Mouse (Mus musculus): ENCODE measurements around the gene Sytl1. TPM values are rescaled to one million over a fixed set of nuclear protein-coding genes. Genes with fewer than 3 reads are reported as not detected.

The Sytl1 gene
- total RNA-seq, 1 experiment = 2.0 TPM

GRCm38 (mm10) chr4:133285950-133286349 is 23.0 kb upstream of the Sytl1 start:
- Histone ChIP-seq H3K4me1 (ENCODE audit: control insufficient read depth in 2 of 2, insufficient read depth in 2 of 2, low read length in 2 of 2, poor library complexity in 1 of 2) (peaks cover 0 to 16% of the 10 kb centered on the region in 2 experiments; a peak in 2 of 4 replicates), H3K9me3 (ENCODE audit: control insufficient read depth, insufficient read depth, low read depth, low read length) (no peaks in the 10 kb centered on the region), H3K36me3 (ENCODE audit: control insufficient read depth, insufficient read depth, low read length, poor library complexity, severe bottlenecking) (no peaks in the 10 kb centered on the region), H3K27ac (ENCODE audit: insufficient read depth, low read depth, low read length, poor library complexity, severe bottlenecking) (no peak overlapping the region; the same call in 1 of the 2 replicates), H3K9ac (ENCODE audit: insufficient read depth, low read depth, low read length, poor library complexity, severe bottlenecking) (no peak overlapping the region), H3K4me3 (ENCODE audit: insufficient read depth in 1 of 2, low read depth in 1 of 2, low read length in 2 of 2, poor library complexity in 1 of 2, severe bottlenecking in 1 of 2) (no peak overlapping the region)
- TF ChIP-seq MAFK (IDR thresholded peaks at IDR 0.05; ENCODE audit: insufficient read depth, low read depth, low read length) = no peak
- no peak for TF ChIP-seq HCFC1 (IDR thresholded peaks at IDR 0.05; ENCODE audit: borderline replicate concordance, insufficient read depth, low read length)
- DNase-seq (ENCODE audit: low read depth, low spot score) = no peak
- in situ Hi-C loops (cut with MboI; ENCODE audit: low sequenced_read_pairs in 2 of 2, unreplicated experiment in 2 of 2) = loop anchor here in 1 of 2 experiments (25.0 kb wide), 1 partner anchor 274 kb away; the partner anchor contains the start of gene Ahdc1

GRCm38 (mm10) chr4:133285299-133285698 is 22.4 kb upstream of the Sytl1 start:
- no peak overlapping the region for H3K4me3 ChIP-seq (ENCODE audit: insufficient read depth in 1 of 2, low read depth in 1 of 2, low read length in 2 of 2, poor library complexity in 1 of 2, severe bottlenecking in 1 of 2)
- H3K4me1 ChIP-seq (ENCODE audit: control insufficient read depth in 2 of 2, insufficient read depth in 2 of 2, low read length in 2 of 2, poor library complexity in 1 of 2) = peaks cover 0 to 16% of the 10 kb centered on the region in 2 experiments; a peak in 2 of 4 replicates
- DNase-seq (ENCODE audit: low read depth, low spot score) = no peak
- in situ Hi-C loops (cut with MboI; ENCODE audit: low sequenced_read_pairs in 2 of 2, unreplicated experiment in 2 of 2) = loop anchor here in 1 of 2 experiments (25.0 kb wide), 1 partner anchor 273 kb away; the partner anchor contains the start of gene Ahdc1
- no peak for TF ChIP-seq ZNF384 (IDR thresholded peaks at IDR 0.05; ENCODE audit: low read depth, low read length)
- no peak for TF ChIP-seq CHD2 (IDR thresholded peaks at IDR 0.05; ENCODE audit: low read depth, low read length)
- no peak for TF ChIP-seq ZC3H11A (IDR thresholded peaks at IDR 0.05; ENCODE audit: borderline replicate concordance, low read depth, low read length)
- no peak for TF ChIP-seq MAFK (IDR thresholded peaks at IDR 0.05; ENCODE audit: insufficient read depth, low read depth, low read length)
- no peak for TF ChIP-seq HCFC1 (IDR thresholded peaks at IDR 0.05; ENCODE audit: borderline replicate concordance, insufficient read depth, low read length)
- H3K36me3 ChIP-seq (ENCODE audit: control insufficient read depth, insufficient read depth, low read length, poor library complexity, severe bottlenecking) = no peaks in the 10 kb centered on the region
- H3K9ac ChIP-seq (ENCODE audit: insufficient read depth, low read depth, low read length, poor library complexity, severe bottlenecking) = no peak overlapping the region
- H3K9me3 ChIP-seq (ENCODE audit: control insufficient read depth, insufficient read depth, low read depth, low read length) = no peaks in the 10 kb centered on the region
- no peak overlapping the region for H3K27ac ChIP-seq (ENCODE audit: insufficient read depth, low read depth, low read length, poor library complexity, severe bottlenecking)

GRCm38 (mm10) chr4:133282656-133283055 is 19.7 kb upstream of the Sytl1 start:
- Histone ChIP-seq H3K9me3 (ENCODE audit: control insufficient read depth, insufficient read depth, low read depth, low read length) (no peaks in the 10 kb centered on the region), H3K36me3 (ENCODE audit: control insufficient read depth, insufficient read depth, low read length, poor library complexity, severe bottlenecking) (no peaks in the 10 kb centered on the region), H3K9ac (ENCODE audit: insufficient read depth, low read depth, low read length, poor library complexity, severe bottlenecking) (no peak overlapping the region), H3K27ac (ENCODE audit: insufficient read depth, low read depth, low read length, poor library complexity, severe bottlenecking) (no peak overlapping the region), H3K4me3 (ENCODE audit: insufficient read depth in 1 of 2, low read depth in 1 of 2, low read length in 2 of 2, poor library complexity in 1 of 2, severe bottlenecking in 1 of 2) (no peak overlapping the region), H3K4me1 (ENCODE audit: control insufficient read depth in 2 of 2, insufficient read depth in 2 of 2, low read length in 2 of 2, poor library complexity in 1 of 2) (peaks cover 2 to 16% of the 10 kb centered on the region in 2 experiments; a peak in 2 of 4 replicates)
- TF ChIP-seq ZC3H11A (IDR thresholded peaks at IDR 0.05; ENCODE audit: borderline replicate concordance, low read depth, low read length) (no peak), MAFK (IDR thresholded peaks at IDR 0.05; ENCODE audit: insufficient read depth, low read depth, low read length) (no peak), CHD2 (IDR thresholded peaks at IDR 0.05; ENCODE audit: low read depth, low read length) (no peak), ZNF384 (IDR thresholded peaks at IDR 0.05; ENCODE audit: low read depth, low read length) (no peak), HCFC1 (IDR thresholded peaks at IDR 0.05; ENCODE audit: borderline replicate concordance, insufficient read depth, low read length) (no peak)
- DNase-seq (ENCODE audit: low read depth, low spot score) = no peak
- in situ Hi-C loops (cut with MboI; ENCODE audit: low sequenced_read_pairs in 2 of 2, unreplicated experiment in 2 of 2) = loop anchor here in 1 of 2 experiments (25.0 kb wide), 1 partner anchor 270 kb away; the partner anchor contains the start of gene Ahdc1

- Histone ChIP-seq H3K9ac (ENCODE audit: insufficient read depth, low read depth, low read length, poor library complexity, severe bottlenecking) (no peak overlapping the region), H3K9me3 (ENCODE audit: control insufficient read depth, insufficient read depth, low read depth, low read length) (no peaks in the 10 kb centered on the region), H3K4me1 (ENCODE audit: control insufficient read depth in 2 of 2, insufficient read depth in 2 of 2, low read length in 2 of 2, poor library complexity in 1 of 2) (peaks cover 2 to 14% of the 10 kb centered on the region in 2 experiments; a peak in 2 of 4 replicates), H3K4me3 (ENCODE audit: insufficient read depth in 1 of 2, low read depth in 1 of 2, low read length in 2 of 2, poor library complexity in 1 of 2, severe bottlenecking in 1 of 2) (no peak overlapping the region), H3K27ac (ENCODE audit: insufficient read depth, low read depth, low read length, poor library complexity, severe bottlenecking) (no peak overlapping the region), H3K36me3 (ENCODE audit: control insufficient read depth, insufficient read depth, low read length, poor library complexity, severe bottlenecking) (no peaks in the 10 kb centered on the region)
- TF ChIP-seq ZNF384 (IDR thresholded peaks at IDR 0.05; ENCODE audit: low read depth, low read length) (no peak), CHD2 (IDR thresholded peaks at IDR 0.05; ENCODE audit: low read depth, low read length) (no peak), HCFC1 (IDR thresholded peaks at IDR 0.05; ENCODE audit: borderline replicate concordance, insufficient read depth, low read length) (no peak), MAFK (IDR thresholded peaks at IDR 0.05; ENCODE audit: insufficient read depth, low read depth, low read length) (no peak), ZC3H11A (IDR thresholded peaks at IDR 0.05; ENCODE audit: borderline replicate concordance, low read depth, low read length) (no peak)
- no peak for DNase-seq (ENCODE audit: low read depth, low spot score)
- in situ Hi-C loops (cut with MboI; ENCODE audit: low sequenced_read_pairs in 2 of 2, unreplicated experiment in 2 of 2) = loop anchor here in 1 of 2 experiments (25.0 kb wide), 1 partner anchor 270 kb away; the partner anchor contains the start of gene Ahdc1
Measured at GRCm38 (mm10) chr4:133281951-133282481, 19.1 kb upstream of the Sytl1 start.
